Mouse (Mus musculus) T-helper 1 cell (primary cell): ENCODE measurements at regions not wholly inside any gene's neighbourhood (a gene's known extent, or its start where the extent isn't known, plus 50 kb on each side); places are given as distances from the start of the nearest gene placed in this dataset.

ENCODE experiments used
- in situ Hi-C: fragments of 300-600 bp; cut with MboI, MseI; formaldehyde crosslinking; loops from one replicate; pipeline ENCODE4 v1.15.1; 2025; ENCODE audit warnings: high pct_unique_total_duplicates

DNA sequence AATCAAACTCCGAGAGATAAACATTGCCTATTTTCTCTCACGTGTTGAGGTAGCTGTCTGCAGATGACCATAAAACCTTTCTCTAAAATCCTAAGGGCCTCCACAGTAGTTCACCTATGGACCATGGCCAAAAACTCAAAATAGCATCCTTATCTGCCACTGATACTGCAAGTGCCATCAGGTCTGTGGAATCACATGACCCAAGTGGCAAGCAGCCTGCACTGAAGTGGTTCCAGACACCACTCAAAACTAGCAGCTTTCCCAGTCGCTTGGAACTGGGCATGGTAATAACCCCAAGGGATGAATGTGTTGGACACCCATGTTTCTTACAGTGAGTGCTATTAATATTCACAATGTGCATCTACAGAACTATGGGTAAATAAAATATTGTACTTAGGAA lies 182.0 kb downstream of the Tm2d1 start:
- in situ Hi-C loops, result no loop called here

DNA sequence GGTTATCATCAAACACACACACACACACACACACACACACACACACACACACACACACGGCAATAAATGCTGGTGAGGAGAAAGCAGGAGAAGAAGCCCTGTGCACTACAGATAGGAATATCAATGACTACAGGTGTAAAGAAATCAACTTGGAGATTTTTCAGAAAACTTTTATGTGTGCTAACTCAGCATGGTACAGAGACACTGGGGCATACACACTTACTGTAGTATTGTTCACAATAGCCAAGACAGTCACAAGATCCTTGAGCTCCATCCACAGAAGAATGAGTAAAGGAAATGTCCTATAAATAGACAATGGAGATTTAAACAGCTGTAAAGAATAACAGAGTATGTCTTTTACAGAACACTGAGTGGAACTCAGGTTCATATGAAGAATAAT lies 182.4 kb downstream of the Tm2d1 start:
- in situ Hi-C loops, result no loop called here

DNA sequence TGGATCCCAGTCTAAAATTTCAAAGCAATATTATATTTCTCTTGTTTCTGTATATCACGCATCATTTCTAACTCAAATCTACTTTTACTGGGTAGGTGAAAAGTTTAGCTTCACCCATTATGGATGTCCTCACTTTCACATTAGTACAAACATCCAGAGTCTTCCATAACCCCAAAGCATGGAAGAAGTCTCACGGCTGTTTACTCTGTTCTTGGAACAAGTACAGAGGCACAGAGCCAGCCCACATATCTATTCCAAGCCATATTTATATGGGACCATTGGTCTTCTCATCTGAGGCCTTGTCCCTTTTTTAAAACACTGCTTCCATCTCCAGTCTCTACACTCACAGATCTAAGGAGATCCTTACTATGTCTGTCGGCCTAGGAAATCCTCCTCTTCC lies 192.8 kb downstream of the Tm2d1 start:
- in situ Hi-C loops, result loop anchor here (25.0 kb wide), 1 partner anchor 903 kb away; no protein-coding TSS in a partner anchor

- in situ Hi-C loops, result loop anchor here (25.0 kb wide), 1 partner anchor 903 kb away; no protein-coding TSS in a partner anchor
Observed at GRCm38 (mm10) chr4:98189894-98190293, 193.2 kb downstream of the Tm2d1 start.

- in situ Hi-C loops, result loop anchor here (25.0 kb wide), 1 partner anchor 902 kb away; no protein-coding TSS in a partner anchor
Observed at GRCm38 (mm10) chr4:98188944-98189343, 194.2 kb downstream of the Tm2d1 start.

DNA sequence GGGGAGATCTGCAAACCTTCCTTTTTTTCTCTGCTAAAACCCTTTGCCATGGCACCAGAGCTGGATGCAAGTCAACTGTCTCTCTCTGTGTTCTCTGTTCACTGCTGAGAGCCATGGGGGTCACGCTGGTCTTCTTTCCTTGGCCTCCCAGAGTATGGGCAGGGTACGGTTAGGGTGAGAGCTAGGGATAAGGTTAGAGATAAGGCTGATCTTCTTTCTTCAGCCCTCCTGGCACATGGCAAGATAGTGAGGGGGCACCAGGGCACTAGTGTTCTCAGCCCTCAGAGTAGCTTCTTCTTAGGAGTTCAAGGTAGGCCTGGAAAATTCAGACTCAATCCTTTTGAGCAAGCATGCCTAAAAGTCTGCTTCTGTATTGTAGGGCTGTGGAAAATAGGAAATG lies 196.1 kb downstream of the Tm2d1 start:
- in situ Hi-C loops, result loop anchor here (25.0 kb wide), 1 partner anchor 900 kb away; no protein-coding TSS in a partner anchor

DNA sequence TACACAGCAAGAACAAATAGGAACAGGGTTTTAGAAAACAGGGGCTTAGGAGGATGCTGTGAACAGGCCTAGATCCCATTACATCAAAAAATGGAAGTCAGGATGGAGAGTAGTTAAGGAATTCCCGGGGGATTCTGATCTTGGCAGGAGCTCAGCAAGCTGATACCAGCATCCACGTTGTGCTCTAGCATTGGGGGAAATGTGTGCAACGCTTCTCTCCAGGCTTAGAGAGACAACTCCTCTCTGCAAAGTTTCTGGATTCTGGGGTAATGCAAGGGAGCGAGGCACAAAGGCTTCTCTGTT lies 201.1 kb downstream of the Tm2d1 start:
- in situ Hi-C loops, result loop anchor here (25.0 kb wide), 1 partner anchor 895 kb away; no protein-coding TSS in a partner anchor

GRCm38 (mm10) chr4:98181185-98182052 lies 201.7 kb downstream of the Tm2d1 start:
- in situ Hi-C loops, result loop anchor here (25.0 kb wide), 1 partner anchor 894 kb away; no protein-coding TSS in a partner anchor

DNA sequence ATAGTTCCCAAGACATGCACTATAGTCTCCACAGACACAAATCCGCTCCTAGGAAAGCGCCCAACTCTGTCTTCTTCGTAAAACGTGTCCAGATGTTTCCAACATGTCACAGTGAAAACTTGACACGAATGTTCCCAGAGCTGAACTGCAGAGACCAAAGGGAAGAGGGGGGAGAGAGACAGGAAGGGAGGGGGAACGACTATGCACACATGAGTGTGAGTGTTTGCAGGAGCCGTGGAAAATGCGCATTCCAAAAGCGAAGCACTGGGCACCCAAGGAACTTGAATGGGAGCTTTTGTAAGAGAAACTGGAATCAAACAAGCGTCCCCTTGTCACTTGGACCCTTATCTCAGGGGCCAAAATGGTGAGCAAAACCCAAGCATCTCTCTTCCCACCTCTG lies 202.8 kb downstream of the Tm2d1 start:
- in situ Hi-C loops, result loop anchor here (25.0 kb wide), 1 partner anchor 893 kb away; no protein-coding TSS in a partner anchor
